Mouse (Mus musculus) testis, adult 2 months (tissue): Measurements from ENCODE around the gene Lzts3.

ENCODE experiments used
- CTCF ChIP-seq: fragments of 200-500 bp; IDR thresholded peaks from 2 replicates; pipeline ENCODE4 v1.5.1; 2012; ENCODE audit warnings: low read depth, mild to moderate bottlenecking, inconsistent platforms, low read length, moderate library complexity; ENCODE audit not compliant: control insufficient read depth, insufficient read depth, insufficient replicate concordance
- POLR2A ChIP-seq: fragments of 200-500 bp; IDR thresholded peaks from 2 replicates; pipeline ENCODE4 v1.6.1; 2012; ENCODE audit warnings: low read depth, mild to moderate bottlenecking, inconsistent platforms, low read length, moderate library complexity; ENCODE audit not compliant: control insufficient read depth

GRCm38 (mm10) chr2:130589761-130590160 is 52.8 kb downstream of the Lzts3 start:
- TF ChIP-seq CTCF = no peak
- no peak for TF ChIP-seq POLR2A
